Mouse (Mus musculus): ENCODE results near the gene Gabpb1. TPM values are rescaled to one million over a fixed set of nuclear protein-coding genes. Genes with fewer than 3 reads are reported as not detected.

Gene Gabpb1
- polyA plus RNA-seq, 1 experiment from 2014 or later, result 78.0 TPM

- Histone ChIP-seq H3K36me3 (no peaks in the 10 kb centered on the region), H3K9ac (replicated peaks) (no peak overlapping the region), H3K4me3 (no peak overlapping the region), H3K27me3 (no peaks in the 10 kb centered on the region), H3K27ac (replicated peaks) (no peak overlapping the region), H3K4me1 (no peaks in the 10 kb centered on the region), H3K4me2 (replicated peaks) (no peak overlapping the region), H3K9me3 (no peaks in the 10 kb centered on the region)
- no peak for ATAC-seq (ENCODE audit: low FRiP score, low read depth)
- 88% methylated on average over 14 of the region's 14 CpGs for WGBS
Observed at GRCm38 (mm10) chr2:126601918-126602600, 74.1 kb downstream of the Gabpb1 start.

GRCm38 (mm10) chr2:126600533-126600932 lies 75.6 kb downstream of the Gabpb1 start:
- Histone ChIP-seq H3K36me3 (no peaks in the 10 kb centered on the region), H3K4me2 (replicated peaks) (no peak overlapping the region), H3K4me1 (no peaks in the 10 kb centered on the region), H3K27me3 (no peaks in the 10 kb centered on the region), H3K9me3 (no peaks in the 10 kb centered on the region), H3K27ac (replicated peaks) (no peak overlapping the region), H3K9ac (replicated peaks) (no peak overlapping the region), H3K4me3 (no peak overlapping the region)
- 82% methylated on average over 14 of the region's 14 CpGs for WGBS
- no peak for ATAC-seq (ENCODE audit: low FRiP score, low read depth)

GRCm38 (mm10) chr2:126599005-126599404 lies 77.1 kb downstream of the Gabpb1 start:
- Histone ChIP-seq H3K9ac (replicated peaks) (no peak overlapping the region), H3K36me3 (no peaks in the 10 kb centered on the region), H3K4me2 (replicated peaks) (no peak overlapping the region), H3K27ac (replicated peaks) (no peak overlapping the region), H3K27me3 (no peaks in the 10 kb centered on the region), H3K9me3 (no peaks in the 10 kb centered on the region), H3K4me3 (no peak overlapping the region), H3K4me1 (no peaks in the 10 kb centered on the region)
- 16% methylated on average over 3 of the region's 3 CpGs for WGBS
- no peak for ATAC-seq (ENCODE audit: low FRiP score, low read depth)

GRCm38 (mm10) chr2:126598359-126598758 lies 77.8 kb downstream of the Gabpb1 start:
- Histone ChIP-seq H3K4me2 (replicated peaks) (no peak overlapping the region), H3K27ac (replicated peaks) (no peak overlapping the region), H3K36me3 (no peaks in the 10 kb centered on the region), H3K9ac (replicated peaks) (no peak overlapping the region), H3K4me3 (no peak overlapping the region), H3K4me1 (no peaks in the 10 kb centered on the region), H3K9me3 (no peaks in the 10 kb centered on the region), H3K27me3 (no peaks in the 10 kb centered on the region)
- ATAC-seq (ENCODE audit: low FRiP score, low read depth), result no peak
- WGBS, result 51% methylated on average over 2 of the region's 2 CpGs

- H3K4me1 ChIP-seq, result no peaks in the 10 kb centered on the region
- no peak for ATAC-seq (ENCODE audit: low FRiP score, low read depth)
- no peaks in the 10 kb centered on the region for H3K36me3 ChIP-seq
- no peak overlapping the region for H3K4me2 ChIP-seq (replicated peaks)
- 82% methylated on average over 20 of the region's 20 CpGs for WGBS
- no peak overlapping the region for H3K27ac ChIP-seq (replicated peaks)
- no peaks in the 10 kb centered on the region for H3K27me3 ChIP-seq
- no peak overlapping the region for H3K9ac ChIP-seq (replicated peaks)
- no peak overlapping the region for H3K4me3 ChIP-seq
- no peaks in the 10 kb centered on the region for H3K9me3 ChIP-seq
Observed at GRCm38 (mm10) chr2:126597279-126598241, 78.6 kb downstream of the Gabpb1 start.

GRCm38 (mm10) chr2:126596347-126597072 lies 79.6 kb downstream of the Gabpb1 start:
- H3K4me3 ChIP-seq, result no peak overlapping the region
- no peak overlapping the region for H3K9ac ChIP-seq (replicated peaks)
- H3K4me2 ChIP-seq (replicated peaks), result no peak overlapping the region
- no peaks in the 10 kb centered on the region for H3K9me3 ChIP-seq
- no peaks in the 10 kb centered on the region for H3K36me3 ChIP-seq
- WGBS, result 89% methylated on average over 7 of the region's 7 CpGs
- ATAC-seq (ENCODE audit: low FRiP score, low read depth), result no peak
- H3K27ac ChIP-seq (replicated peaks), result no peak overlapping the region
- H3K4me1 ChIP-seq, result no peaks in the 10 kb centered on the region
- H3K27me3 ChIP-seq, result no peaks in the 10 kb centered on the region

- Histone ChIP-seq H3K9ac (replicated peaks) (no peak overlapping the region), H3K27ac (replicated peaks) (no peak overlapping the region), H3K4me3 (peak overlapping the region; percentile 24), H3K4me1 (no peaks in the 10 kb centered on the region), H3K36me3 (no peaks in the 10 kb centered on the region), H3K9me3 (no peaks in the 10 kb centered on the region), H3K4me2 (replicated peaks) (peak overlapping the region; percentile 49), H3K27me3 (no peaks in the 10 kb centered on the region)
- WGBS, result 38% methylated on average over 26 of the region's 26 CpGs
- ATAC-seq (ENCODE audit: low FRiP score, low read depth), result peak; percentile 52; the same call in 1 of the 2 replicates
Observed at GRCm38 (mm10) chr2:126593831-126594610, 82.1 kb downstream of the Gabpb1 start.

GRCm38 (mm10) chr2:126591304-126591703 lies 84.8 kb downstream of the Gabpb1 start:
- H3K27me3 ChIP-seq, result no peaks in the 10 kb centered on the region
- no peaks in the 10 kb centered on the region for H3K36me3 ChIP-seq
- H3K4me3 ChIP-seq, result no peak overlapping the region
- no peaks in the 10 kb centered on the region for H3K4me1 ChIP-seq
- H3K9ac ChIP-seq (replicated peaks), result no peak overlapping the region
- no peak overlapping the region for H3K27ac ChIP-seq (replicated peaks)
- no peaks in the 10 kb centered on the region for H3K9me3 ChIP-seq
- H3K4me2 ChIP-seq (replicated peaks), result no peak overlapping the region
- no peak for ATAC-seq (ENCODE audit: low FRiP score, low read depth)
- WGBS, result 89% methylated on average over 4 of the region's 4 CpGs

GRCm38 (mm10) chr2:126587468-126587867 lies 88.7 kb downstream of the Gabpb1 start:
- Histone ChIP-seq H3K4me2 (replicated peaks) (no peak overlapping the region), H3K9me3 (no peaks in the 10 kb centered on the region), H3K36me3 (no peaks in the 10 kb centered on the region), H3K4me1 (no peaks in the 10 kb centered on the region), H3K4me3 (no peak overlapping the region), H3K27me3 (no peaks in the 10 kb centered on the region), H3K9ac (replicated peaks) (no peak overlapping the region), H3K27ac (replicated peaks) (no peak overlapping the region)
- no peak for ATAC-seq (ENCODE audit: low FRiP score, low read depth)
- 88% methylated on average over 3 of the region's 3 CpGs for WGBS

- Histone ChIP-seq H3K36me3 (no peaks in the 10 kb centered on the region), H3K9ac (replicated peaks) (no peak overlapping the region), H3K4me3 (no peak overlapping the region), H3K9me3 (no peaks in the 10 kb centered on the region), H3K4me2 (replicated peaks) (no peak overlapping the region), H3K27me3 (no peaks in the 10 kb centered on the region), H3K27ac (replicated peaks) (no peak overlapping the region), H3K4me1 (no peaks in the 10 kb centered on the region)
- ATAC-seq (ENCODE audit: low FRiP score, low read depth), result no peak
- WGBS, result 83% methylated on average over 8 of the region's 8 CpGs
Observed at GRCm38 (mm10) chr2:126584621-126585369, 91.3 kb downstream of the Gabpb1 start.

- no peak overlapping the region for H3K4me3 ChIP-seq
- no peak overlapping the region for H3K9ac ChIP-seq (replicated peaks)
- H3K4me1 ChIP-seq, result no peaks in the 10 kb centered on the region
- H3K9me3 ChIP-seq, result no peaks in the 10 kb centered on the region
- H3K36me3 ChIP-seq, result no peaks in the 10 kb centered on the region
- ATAC-seq (ENCODE audit: low FRiP score, low read depth), result no peak
- H3K4me2 ChIP-seq (replicated peaks), result no peak overlapping the region
- no peaks in the 10 kb centered on the region for H3K27me3 ChIP-seq
- H3K27ac ChIP-seq (replicated peaks), result no peak overlapping the region
- 77% methylated on average over 6 of the region's 6 CpGs for WGBS
Observed at GRCm38 (mm10) chr2:126583960-126584359, 92.2 kb downstream of the Gabpb1 start.
